Mouse (Mus musculus) heart, embryonic 10.5 days (tissue): ENCODE measurements around the gene Tmem163. TPM values are rescaled to one million over a fixed set of nuclear protein-coding genes. Genes with fewer than 3 reads are reported as not detected.

Experiments used
- DNase-seq: peaks from one replicate; pipeline ENCODE4 v3.0.0-alpha.2; 2017; ENCODE audit warnings: low spot score
- H3K27ac ChIP-seq: fragments of 300-500 bp; sonication (generic); 2 replicates; pipeline ENCODE4 v1.5.1; 2016; ENCODE audit warnings: mild to moderate bottlenecking
- H3K27me3 ChIP-seq: fragments of 300-500 bp; sonication (generic); 2 replicates; pipeline ENCODE4 v1.6.1; 2016; ENCODE audit warnings: mild to moderate bottlenecking; ENCODE audit not compliant: poor library complexity, insufficient read depth, severe bottlenecking
- H3K36me3 ChIP-seq: fragments of 300-500 bp; sonication (generic); 2 replicates; pipeline ENCODE4 v1.6.1; 2016; ENCODE audit warnings: mild to moderate bottlenecking, moderate library complexity
- H3K4me1 ChIP-seq: fragments of 300-500 bp; sonication (generic); 2 replicates; pipeline ENCODE4 v1.6.1; 2016; ENCODE audit warnings: mild to moderate bottlenecking
- H3K4me3 ChIP-seq: fragments of 300-500 bp; sonication (generic); 2 replicates; pipeline ENCODE4 v1.5.1; 2016; ENCODE audit warnings: mild to moderate bottlenecking, moderate library complexity
- H3K9me3 ChIP-seq: fragments of 300-500 bp; sonication (generic); 2 replicates; pipeline ENCODE4 v1.6.1; 2016; ENCODE audit warnings: mild to moderate bottlenecking, moderate library complexity
- WGBS: fragments of 180-500 bp; shearing (Covaris S2); methylation state at CpG from one replicate; pipeline ENCODE4 v1.1.7; 2016; 5-methylcytosine and 5-hydroxymethylcytosine counted together
- polyA plus RNA-seq: library from polyadenylated mRNA; unstranded; fragments of >200 nt; fragmentation: Nextera tagmentation; extraction: Ambion mirVana; gene quantifications from 2 replicates; pipeline ENCODE4 v1.2.1, GENCODE M21; 2016

Gene Tmem163
- polyA plus RNA-seq: 27.6 and 29.7 TPM in 2 replicates

GRCm38 (mm10) chr1:127679498-127680133 lies at the start of gene Tmem163:
TSS of gene Tmem163 (minus strand) at chr1:127679548.
- Histone ChIP-seq H3K4me1 (peaks cover 27% of the 10 kb centered on the region), H3K9me3 (no peaks in the 10 kb centered on the region), H3K27me3 (peaks cover 47% of the 10 kb centered on the region), H3K36me3 (no peaks in the 10 kb centered on the region), H3K27ac (no peak within 1 kb of the TSS), H3K4me3 (peak within 1 kb of the TSS; percentile 76)
- 24% methylated on average over 18 of the region's 18 CpGs for WGBS
- no peak for DNase-seq

- DNase-seq: no peak
- H3K36me3 ChIP-seq: no peaks in the 10 kb centered on the region
- no peaks in the 10 kb centered on the region for H3K27me3 ChIP-seq
- no peaks in the 10 kb centered on the region for H3K4me1 ChIP-seq
- 88% methylated on average over 4 of the region's 4 CpGs for WGBS
- no peaks in the 10 kb centered on the region for H3K9me3 ChIP-seq
- no peak within 1 kb of the TSS for H3K27ac ChIP-seq
- H3K4me3 ChIP-seq: no peak within 1 kb of the TSS
These were observed 49.7 kb upstream of the Tmem163 start, which contains the start of gene Acmsd for GRCm38 (mm10) chr1:127729096-127729495. TSS of gene Acmsd (plus strand) at chr1:127729413.

GRCm38 (mm10) chr1:127723596-127723995 lies 44.2 kb upstream of the Tmem163 start:
- no peak overlapping the region for H3K4me3 ChIP-seq
- 58% methylated on average over 2 of the region's 2 CpGs for WGBS
- no peak overlapping the region for H3K27ac ChIP-seq
- no peaks in the 10 kb centered on the region for H3K4me1 ChIP-seq
- H3K36me3 ChIP-seq: no peaks in the 10 kb centered on the region
- DNase-seq: peak; percentile 36
- no peaks in the 10 kb centered on the region for H3K9me3 ChIP-seq
- no peaks in the 10 kb centered on the region for H3K27me3 ChIP-seq

- H3K4me1 ChIP-seq: peaks cover 12% of the 10 kb centered on the region; the same call in 1 of the 2 replicates
- no peak for DNase-seq
- H3K9me3 ChIP-seq: no peaks in the 10 kb centered on the region
- no peak overlapping the region for H3K27ac ChIP-seq
- H3K4me3 ChIP-seq: no peak overlapping the region
- H3K27me3 ChIP-seq: no peaks in the 10 kb centered on the region
- 75% methylated on average over 1 of the region's 1 CpGs for WGBS
- no peaks in the 10 kb centered on the region for H3K36me3 ChIP-seq
These were observed 38.9 kb upstream of the Tmem163 start for GRCm38 (mm10) chr1:127718290-127718689.

GRCm38 (mm10) chr1:127716441-127716840 lies 37.1 kb upstream of the Tmem163 start:
- Histone ChIP-seq H3K27ac (no peak overlapping the region), H3K9me3 (no peaks in the 10 kb centered on the region), H3K4me3 (no peak overlapping the region), H3K4me1 (peaks cover 12% of the 10 kb centered on the region; the same call in 1 of the 2 replicates), H3K36me3 (no peaks in the 10 kb centered on the region), H3K27me3 (no peaks in the 10 kb centered on the region)
- no peak for DNase-seq
- WGBS: 58% methylated on average over 8 of the region's 8 CpGs

- Histone ChIP-seq H3K9me3 (no peaks in the 10 kb centered on the region), H3K27me3 (no peaks in the 10 kb centered on the region), H3K4me3 (no peak overlapping the region), H3K4me1 (no peaks in the 10 kb centered on the region), H3K27ac (no peak overlapping the region), H3K36me3 (no peaks in the 10 kb centered on the region)
- WGBS: 68% methylated on average over 5 of the region's 5 CpGs
- peak; percentile 41 for DNase-seq
These were observed 26.9 kb upstream of the Tmem163 start for GRCm38 (mm10) chr1:127706269-127706668.

- WGBS: 90% methylated on average over 1 of the region's 1 CpGs
- Histone ChIP-seq H3K9me3 (no peaks in the 10 kb centered on the region), H3K4me1 (no peaks in the 10 kb centered on the region), H3K4me3 (no peak overlapping the region), H3K27me3 (no peaks in the 10 kb centered on the region), H3K36me3 (no peaks in the 10 kb centered on the region), H3K27ac (no peak overlapping the region)
- DNase-seq: no peak
These were observed 22.8 kb upstream of the Tmem163 start for GRCm38 (mm10) chr1:127702187-127702586.

GRCm38 (mm10) chr1:127696533-127696932 lies 17.2 kb upstream of the Tmem163 start:
- no peak for DNase-seq
- Histone ChIP-seq H3K4me3 (no peak overlapping the region), H3K9me3 (no peaks in the 10 kb centered on the region), H3K27ac (no peak overlapping the region), H3K4me1 (peaks cover 11% of the 10 kb centered on the region; the same call in 1 of the 2 replicates), H3K36me3 (no peaks in the 10 kb centered on the region), H3K27me3 (no peaks in the 10 kb centered on the region)
- WGBS: 22% methylated on average over 2 of the region's 2 CpGs

GRCm38 (mm10) chr1:127677661-127678580 lies 1.4 kb downstream of the Tmem163 start:
- WGBS: 4% methylated on average over 64 of the region's 64 CpGs
- Histone ChIP-seq H3K27ac (peak overlapping the region; percentile 88), H3K4me3 (peak overlapping the region; percentile 76), H3K4me1 (peaks cover 38% of the 10 kb centered on the region), H3K27me3 (peaks cover 47% of the 10 kb centered on the region), H3K36me3 (no peaks in the 10 kb centered on the region), H3K9me3 (no peaks in the 10 kb centered on the region)
- DNase-seq: no peak

- peak overlapping the region; percentile 88 for H3K27ac ChIP-seq
- under 1% methylated on average over 43 of the region's 44 CpGs for WGBS
- H3K4me3 ChIP-seq: peak overlapping the region; percentile 76
- H3K4me1 ChIP-seq: peaks cover 38% of the 10 kb centered on the region
- H3K36me3 ChIP-seq: no peaks in the 10 kb centered on the region
- H3K9me3 ChIP-seq: no peaks in the 10 kb centered on the region
- H3K27me3 ChIP-seq: peaks cover 47% of the 10 kb centered on the region
- DNase-seq: no peak
These were observed 2.2 kb downstream of the Tmem163 start for GRCm38 (mm10) chr1:127677131-127677631.

- peaks cover 47% of the 10 kb centered on the region for H3K27me3 ChIP-seq
- H3K9me3 ChIP-seq: no peaks in the 10 kb centered on the region
- WGBS: 4% methylated on average over 25 of the region's 25 CpGs
- H3K27ac ChIP-seq: peak overlapping the region; percentile 88
- H3K4me3 ChIP-seq: peak overlapping the region; percentile 76
- peak; percentile 76 for DNase-seq
- no peaks in the 10 kb centered on the region for H3K36me3 ChIP-seq
- H3K4me1 ChIP-seq: peaks cover 38% of the 10 kb centered on the region
These were observed 2.7 kb downstream of the Tmem163 start for GRCm38 (mm10) chr1:127676516-127677099.

GRCm38 (mm10) chr1:127676116-127676515 lies 3.2 kb downstream of the Tmem163 start:
- no peaks in the 10 kb centered on the region for H3K9me3 ChIP-seq
- peak overlapping the region; percentile 76 for H3K4me3 ChIP-seq
- H3K4me1 ChIP-seq: peaks cover 38% of the 10 kb centered on the region
- 33% methylated on average over 12 of the region's 12 CpGs for WGBS
- no peak overlapping the region for H3K27ac ChIP-seq
- H3K36me3 ChIP-seq: no peaks in the 10 kb centered on the region
- H3K27me3 ChIP-seq: peaks cover 47% of the 10 kb centered on the region
- no peak for DNase-seq
